Mouse (Mus musculus) thymus, adult 2 months (tissue): Measurements from ENCODE around the gene Tcaim.

Experiments used
- CTCF ChIP-seq: fragments of 200-500 bp; IDR thresholded peaks from 2 replicates; pipeline ENCODE4 v1.5.1; 2012; ENCODE audit warnings: mild to moderate bottlenecking, control low read depth, low read length, moderate library complexity, borderline replicate concordance; ENCODE audit not compliant: control insufficient read depth, poor library complexity, insufficient read depth; ENCODE audit errors: extremely low read depth
- POLR2A ChIP-seq: fragments of 200-500 bp; IDR thresholded peaks from 2 replicates; pipeline ENCODE4 v1.6.1; 2012; ENCODE audit warnings: mild to moderate bottlenecking, low read length, control low read depth, moderate library complexity; ENCODE audit not compliant: control insufficient read depth, poor library complexity, insufficient read depth; ENCODE audit errors: extremely low read depth

- TF ChIP-seq POLR2A: no peak
- TF ChIP-seq CTCF: no peak
Measured at GRCm38 (mm10) chr9:122874653-122875052, 69.3 kb downstream of the Tcaim start.
